Mouse (Mus musculus) CH12.LX (cell line): Measurements from ENCODE around the gene Pcsk7. TPM values are rescaled to one million over a fixed set of nuclear protein-coding genes. Genes with fewer than 3 reads are reported as not detected.
A peak's percentile ranks its signal among the peaks of the same experiment; 100 is the strongest.

Experiments
- DNase-seq: peaks from one replicate; pipeline ENCODE4 v3.0.0-alpha.2; 2013; ENCODE audit errors: extremely low read depth
- H3K27ac ChIP-seq: 2 replicates; pipeline ENCODE4 v1.5.1; 2012; ENCODE audit warnings: low read depth, mild to moderate bottlenecking, control low read depth, moderate library complexity; ENCODE audit not compliant: insufficient read depth
- H3K27me3 ChIP-seq: replicated peaks from 2 replicates; pipeline ENCODE3; 2012; ENCODE audit warnings: inconsistent platforms
- H3K36me3 ChIP-seq, 2 experiments: replicated peaks in 1 of 2; 2 replicates each; pipeline versions ENCODE3 to v1.6.1; 2012; ENCODE audit warnings: inconsistent platforms in 1 of 2, low read length in 1 of 2, mild to moderate bottlenecking in 1 of 2, mixed read lengths in 1 of 2, moderate library complexity in 1 of 2; ENCODE audit not compliant: control insufficient read depth in 1 of 2, insufficient read depth in 1 of 2
- H3K4me1 ChIP-seq, 2 experiments: 2 replicates each; pipeline ENCODE4 v1.6.1; 2012; ENCODE audit warnings: inconsistent platforms in 1 of 2, moderate library complexity in 1 of 2; ENCODE audit not compliant: insufficient read depth in 2 of 2, control insufficient read depth in 1 of 2
- H3K4me2 ChIP-seq: 2 replicates; pipeline ENCODE4 v1.6.1; 2012; ENCODE audit warnings: low read depth, mild to moderate bottlenecking, control low read depth; ENCODE audit not compliant: poor library complexity, insufficient read depth, severe bottlenecking
- H3K4me3 ChIP-seq, 3 experiments: fragments of 150-350 bp in 1 of 3; sonication (generic) in 1 of 3; replicated peaks in 1 of 3; 2 replicates each; pipeline versions ENCODE3 to v1.5.1; 2011 to 2012; ENCODE audit warnings: low read depth in 2 of 3, low read length in 2 of 3, mild to moderate bottlenecking in 2 of 3, moderate library complexity in 2 of 3, control low read depth in 1 of 3, improper control_type of control experiment in 1 of 3, inconsistent platforms in 1 of 3, mixed read lengths in 1 of 3; ENCODE audit not compliant: poor library complexity in 1 of 3
- H3K79me2 ChIP-seq: replicated peaks from 2 replicates; pipeline ENCODE4 v1.6.1; 2012; ENCODE audit warnings: mild to moderate bottlenecking, moderate library complexity; ENCODE audit not compliant: control insufficient read depth, poor library complexity, insufficient read depth, severe bottlenecking; ENCODE audit errors: extremely low read depth
- H3K9ac ChIP-seq: 2 replicates; pipeline ENCODE4 v1.6.1; 2012; ENCODE audit warnings: low read depth, mild to moderate bottlenecking, control low read depth, moderate library complexity; ENCODE audit not compliant: insufficient read depth
- H3K9me3 ChIP-seq: replicated peaks from 2 replicates; pipeline ENCODE3; 2012; ENCODE audit warnings: low read length, inconsistent platforms, mixed read lengths
- CHD1 ChIP-seq: IDR thresholded peaks from 2 replicates; pipeline ENCODE4 v1.6.1; 2012; ENCODE audit warnings: low read depth, low read length, improper control_type of control experiment, inconsistent platforms
- CHD2 ChIP-seq: IDR thresholded peaks from 2 replicates; pipeline ENCODE4 v1.6.1; 2011; ENCODE audit warnings: low read length, improper control_type of control experiment
- E2F4 ChIP-seq: IDR thresholded peaks from 2 replicates; pipeline ENCODE4 v1.6.1; 2011; ENCODE audit warnings: low read depth, low read length, improper control_type of control experiment; ENCODE audit not compliant: insufficient replicate concordance
- ELF1 ChIP-seq: IDR thresholded peaks from 2 replicates; pipeline ENCODE4 v1.6.1; 2014; ENCODE audit warnings: low read depth, mild to moderate bottlenecking, inconsistent platforms, low read length, improper control_type of control experiment
- ETS1 ChIP-seq: conservative IDR thresholded peaks from 2 replicates; pipeline ENCODE4 v1.6.1; 2012; ENCODE audit warnings: low read depth, mild to moderate bottlenecking, inconsistent platforms, low read length, improper control_type of control experiment, moderate library complexity
- GABPA ChIP-seq: IDR thresholded peaks from 2 replicates; pipeline ENCODE4 v1.6.1; 2012; ENCODE audit warnings: low read depth, low read length, improper control_type of control experiment, inconsistent platforms; ENCODE audit not compliant: insufficient replicate concordance
- IRF4 ChIP-seq: IDR thresholded peaks from 2 replicates; pipeline ENCODE4 v1.6.1; 2014; ENCODE audit warnings: low read depth, mild to moderate bottlenecking, inconsistent platforms, low read length, improper control_type of control experiment
- KAT2A ChIP-seq: IDR thresholded peaks from 2 replicates; pipeline ENCODE4 v1.6.1; 2012; ENCODE audit warnings: low read length, improper control_type of control experiment, inconsistent platforms; ENCODE audit not compliant: insufficient replicate concordance
- MAX ChIP-seq: IDR thresholded peaks from 2 replicates; pipeline ENCODE4 v1.6.1; 2011; ENCODE audit warnings: low read length, improper control_type of control experiment
- MAZ ChIP-seq: IDR thresholded peaks from 2 replicates; pipeline ENCODE4 v1.6.1; 2012; ENCODE audit warnings: low read depth, mild to moderate bottlenecking, inconsistent platforms, low read length, improper control_type of control experiment, moderate library complexity
- MEF2A ChIP-seq: IDR thresholded peaks from 2 replicates; pipeline ENCODE4 v1.6.1; 2014; ENCODE audit warnings: low read depth, mild to moderate bottlenecking, inconsistent platforms, low read length, improper control_type of control experiment, borderline replicate concordance
- MXI1 ChIP-seq: IDR thresholded peaks from 2 replicates; pipeline ENCODE4 v1.6.1; 2011; ENCODE audit warnings: mild to moderate bottlenecking, low read depth, low read length, improper control_type of control experiment
- NRF1 ChIP-seq: IDR thresholded peaks from 2 replicates; pipeline ENCODE4 v1.6.1; 2014; ENCODE audit warnings: low read depth, mild to moderate bottlenecking, inconsistent platforms, low read length, improper control_type of control experiment, moderate library complexity
- POLR2A ChIP-seq: IDR thresholded peaks from 2 replicates; pipeline ENCODE4 v1.6.1; 2011; ENCODE audit warnings: low read depth, mild to moderate bottlenecking, improper control_type of control experiment, low read length
- RCOR1 ChIP-seq: conservative IDR thresholded peaks from 2 replicates; pipeline ENCODE4 v1.6.1; 2012; ENCODE audit warnings: low read depth, mild to moderate bottlenecking, inconsistent platforms, low read length, improper control_type of control experiment
- SIN3A ChIP-seq: IDR thresholded peaks from 2 replicates; pipeline ENCODE4 v1.6.1; 2012; ENCODE audit warnings: low read length, improper control_type of control experiment, inconsistent platforms
- SMC3 ChIP-seq: IDR thresholded peaks from 2 replicates; pipeline ENCODE4 v1.6.1; 2011; ENCODE audit warnings: low read depth, low read length, improper control_type of control experiment
- TBP ChIP-seq: conservative IDR thresholded peaks from 2 replicates; pipeline ENCODE4 v1.6.1; 2011; ENCODE audit warnings: low read depth, low read length, improper control_type of control experiment
- USF1 ChIP-seq: IDR thresholded peaks from 2 replicates; pipeline ENCODE4 v1.6.1; 2014; ENCODE audit warnings: low read depth, mild to moderate bottlenecking, inconsistent platforms, low read length, improper control_type of control experiment
- ZKSCAN1 ChIP-seq: IDR thresholded peaks from 2 replicates; pipeline ENCODE4 v1.6.1; 2012; ENCODE audit warnings: low read depth, inconsistent platforms, low read length, improper control_type of control experiment, borderline replicate concordance
- ZNF384 ChIP-seq: IDR thresholded peaks from 2 replicates; pipeline ENCODE4 v1.6.1; 2012; ENCODE audit warnings: low read depth, low read length, improper control_type of control experiment, inconsistent platforms
- dilution Hi-C: fragments of 300-500 bp; cut with MboI; formaldehyde crosslinking; loops from 2 replicates; pipeline ENCODE4 v1.14.3; 2020; ENCODE audit warnings: low sequenced_read_pairs; ENCODE audit not compliant: extremely low pct_unique_long_range_greater_than_20kb, extremely low pct_ligation_motif_present
- in situ Hi-C: fragments of 300-500 bp; cut with MboI; formaldehyde crosslinking; loops from 3 replicates; pipeline ENCODE4 v1.14.3; 2019; ENCODE audit warnings: low sequenced_read_pairs, low pct_ligation_motif_present, low pct_unique_long_range_greater_than_20kb, mixed read lengths
- polyA plus RNA-seq: library from polyadenylated mRNA; unstranded; fragments of >175 nt; gene quantifications from 2 replicates; pipeline ENCODE4 v1.2.1, GENCODE M21; 2012; ENCODE audit warnings: low read depth; ENCODE audit not compliant: insufficient read length
- total RNA-seq, 2 experiments: library from RNA; depleted of rRNA; stranded (reverse); fragments of 300-350 nt in 1 of 2; fragments of >200 nt in 1 of 2; gene quantifications; 2 replicates each; pipeline ENCODE4 v1.2.3; 2012 to 2014

Pcsk7 gene
- total and polyA plus RNA-seq, 3 experiments, result 16.5 to 18.5 (median 17.9) TPM

DNA sequence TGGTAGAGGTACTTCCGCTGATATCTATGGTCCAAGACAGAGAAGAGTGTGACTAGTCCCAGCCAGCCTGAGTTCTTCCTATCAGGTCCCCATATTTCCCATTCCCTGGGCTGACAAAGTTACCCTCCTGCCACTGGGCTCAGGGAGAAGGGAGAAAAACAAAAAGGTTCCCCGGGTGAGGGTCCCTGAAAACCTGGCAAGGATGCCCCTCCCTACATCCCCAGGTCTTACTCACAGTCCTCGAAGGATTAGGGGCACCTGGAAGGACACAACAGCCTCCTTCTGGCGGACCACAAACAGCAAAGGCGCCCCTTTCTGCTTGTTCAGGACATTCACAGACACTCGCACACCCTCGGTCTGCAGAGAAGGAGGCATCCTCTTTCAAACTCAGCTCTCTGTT, 46.6 kb downstream of the Pcsk7 start:
- Histone ChIP-seq H3K4me3 (peak overlapping the region in 2 of 3 experiments; percentile 90 to 94), H3K27me3 (no peaks in the 10 kb centered on the region), H3K79me2 (peaks cover 6% of the 10 kb centered on the region; the same call in 1 of the 2 replicates), H3K9ac (0 out of 2 replicates have a peak overlapping the region, but pooled peaks have one; percentile 98), H3K4me2 (no peak overlapping the region), H3K4me1 (peaks cover 6 to 27% of the 10 kb centered on the region in 2 experiments; a peak in 3 of 4 replicates), H3K27ac (no peak overlapping the region), H3K36me3 (peaks cover 32 to 54% of the 10 kb centered on the region in 2 experiments), H3K9me3 (no peaks in the 10 kb centered on the region)
- TF ChIP-seq ZNF384 (no peak), SIN3A (no peak), IRF4 (no peak), MAX (no peak), CHD1 (no peak), KAT2A (no peak), POLR2A (no peak), ZKSCAN1 (no peak)
- in situ Hi-C loops, result no loop called here
- DNase-seq, result no peak
- dilution Hi-C loops, result no loop called here

DNA sequence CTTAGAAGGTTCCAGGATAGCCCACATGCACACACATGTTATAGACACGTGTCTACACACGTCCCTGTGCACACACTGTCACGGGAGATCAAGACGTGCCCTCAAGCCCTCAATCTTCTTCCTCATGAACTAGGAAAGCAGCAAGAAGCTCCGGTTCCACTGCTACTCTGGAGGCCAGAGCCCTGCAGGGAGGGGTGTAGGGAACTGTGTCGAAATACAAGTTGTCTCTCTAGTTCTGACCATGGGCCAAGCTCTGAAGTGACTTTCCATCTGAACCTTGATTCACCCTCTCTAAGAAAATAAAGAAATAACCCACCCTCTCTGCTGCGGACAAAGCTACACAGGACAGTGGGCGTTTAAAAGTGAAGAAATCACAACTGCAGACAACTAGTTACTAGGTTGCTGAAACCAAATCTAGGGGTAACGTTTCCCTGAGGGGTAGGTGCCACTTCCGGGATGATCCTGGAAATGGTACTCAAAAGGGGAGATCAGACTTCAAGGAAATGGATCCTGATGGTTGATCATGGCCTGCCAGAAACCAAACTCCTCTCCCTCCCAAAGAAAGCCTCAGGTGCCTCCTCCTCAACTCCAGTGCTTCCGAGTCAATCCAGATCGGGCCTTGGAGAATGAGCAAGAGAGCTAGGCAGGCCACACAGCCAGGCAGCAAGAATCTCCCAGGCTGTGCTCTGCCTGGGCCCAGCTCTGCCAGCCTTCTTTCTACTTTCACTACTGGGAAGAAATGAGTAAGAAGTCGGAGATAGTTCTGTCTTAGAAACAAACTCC, 47.4 kb downstream of the Pcsk7 start:
- H3K79me2 ChIP-seq, result peaks cover 6% of the 10 kb centered on the region; the same call in 1 of the 2 replicates
- H3K27ac ChIP-seq, result no peak overlapping the region
- peak overlapping the region; percentile 98 for H3K9ac ChIP-seq
- dilution Hi-C loops, result no loop called here
- peak overlapping the region; percentile 90 to 94 (median 92) for H3K4me3 ChIP-seq
- no peaks in the 10 kb centered on the region for H3K9me3 ChIP-seq
- TF ChIP-seq MEF2A (no peak), ELF1 (peak; percentile 60)
- TF ChIP-seq, all 38 proteins: peak for 1
- H3K4me2 ChIP-seq, result peak overlapping the region; percentile 78
- peaks cover 25 to 51% of the 10 kb centered on the region in 2 experiments for H3K36me3 ChIP-seq
- H3K4me1 ChIP-seq, result peaks cover 6 to 27% of the 10 kb centered on the region in 2 experiments; a peak in 3 of 4 replicates
- DNase-seq, result no peak
- in situ Hi-C loops, result no loop called here
- no peaks in the 10 kb centered on the region for H3K27me3 ChIP-seq

DNA sequence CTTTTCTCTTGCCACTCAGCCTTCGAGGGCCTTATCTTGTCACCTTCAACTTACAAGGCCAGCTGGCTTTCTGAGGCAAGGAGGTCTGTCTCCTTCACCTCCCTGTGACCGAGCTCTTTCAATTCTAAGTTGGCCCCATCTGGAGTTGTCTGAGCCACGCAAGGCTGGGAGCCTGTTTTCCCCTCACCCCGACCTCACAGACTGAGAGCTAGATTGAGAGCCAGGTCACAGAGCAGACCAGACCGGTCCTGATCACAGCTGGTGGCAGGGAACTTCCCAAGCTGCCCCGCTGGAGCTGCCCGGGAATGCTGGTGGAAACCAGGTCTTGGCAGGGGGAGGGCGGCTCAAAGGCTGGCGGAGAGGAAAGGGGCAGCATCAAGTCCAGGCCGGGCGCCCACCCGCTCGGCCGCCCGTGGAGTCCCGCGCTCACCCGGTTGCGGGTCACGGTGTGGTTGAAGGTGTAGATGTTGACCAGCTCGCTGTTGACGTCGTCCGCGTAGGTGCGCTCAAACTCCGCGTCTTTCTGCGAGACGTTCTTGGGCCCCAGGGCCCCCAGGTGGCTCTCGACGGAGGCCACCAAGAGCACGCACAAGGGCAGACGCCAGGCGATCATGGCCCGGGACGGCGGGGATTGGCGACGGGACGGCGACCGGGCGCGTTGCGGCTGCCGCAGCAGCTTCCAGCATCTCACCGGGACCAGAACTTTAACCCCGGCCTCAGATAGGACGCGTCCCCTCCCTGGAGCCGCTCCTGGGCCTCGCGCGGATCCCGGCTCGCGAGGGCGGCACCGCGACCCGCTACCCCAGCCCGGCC, 48.2 kb downstream of the Pcsk7 start:
- peak; percentile 59 for DNase-seq
- no peaks in the 10 kb centered on the region for H3K9me3 ChIP-seq
- H3K4me3 ChIP-seq, result peak overlapping the region; percentile 90 to 94 (median 92)
- peak overlapping the region; percentile 53 for H3K27ac ChIP-seq
- in situ Hi-C loops, result no loop called here
- H3K27me3 ChIP-seq, result no peaks in the 10 kb centered on the region
- dilution Hi-C loops, result no loop called here
- peaks cover 20 to 49% of the 10 kb centered on the region in 2 experiments for H3K36me3 ChIP-seq
- H3K4me2 ChIP-seq, result peak overlapping the region; percentile 78
- H3K79me2 ChIP-seq, result peaks cover 6% of the 10 kb centered on the region; the same call in 1 of the 2 replicates
- H3K4me1 ChIP-seq, result peaks cover 6 to 27% of the 10 kb centered on the region in 2 experiments; a peak in 3 of 4 replicates
- H3K9ac ChIP-seq, result peak overlapping the region; percentile 98
- TF ChIP-seq POLR2A, result peak; percentile 56; the same call in 1 of the 2 replicates
- TF ChIP-seq RCOR1, result no peak
- no peak for TF ChIP-seq MAZ
- TF ChIP-seq USF1, result no peak
- TF ChIP-seq MEF2A, result no peak
- no peak for TF ChIP-seq E2F4
- TF ChIP-seq NRF1, result no peak
- no peak for TF ChIP-seq TBP
- no peak for TF ChIP-seq CHD1
- no peak for TF ChIP-seq ETS1
- TF ChIP-seq SMC3, result no peak
- peak; percentile 54; the same call in 1 of the 2 replicates for TF ChIP-seq SIN3A
- no peak for TF ChIP-seq GABPA
- peak; percentile 71; the same call in 1 of the 2 replicates for TF ChIP-seq CHD2
- 0 out of 2 replicates have a peak, but pooled peaks have one; percentile 33 for TF ChIP-seq MXI1
